Mouse (Mus musculus): Measurements from ENCODE around the gene Nfkbiz. TPM values are rescaled to one million over a fixed set of nuclear protein-coding genes. Genes with fewer than 3 reads are reported as not detected.

Gene Nfkbiz
- polyA plus RNA-seq (2015; fragmentation: Illumina TruSeq; extraction: RNeasy Lipid Tissue Mini Kit (QIAGEN cat#74804); ENCODE audit: insufficient read depth, low read depth, low replicate concordance) = 9.3 TPM

GRCm38 (mm10) chr16:55838510-55839474 is at the start of gene Nfkbiz:
TSS of gene Nfkbiz (minus strand) at chr16:55838899.

Other genes starting within 250 kb of the Nfkbiz start
- gene Nxpe3, start 56.4 kb upstream of the Nfkbiz start, polyA plus RNA-seq (2015; fragmentation: Illumina TruSeq; extraction: RNeasy Lipid Tissue Mini Kit (QIAGEN cat#74804); ENCODE audit: insufficient read depth, low read depth, low replicate concordance) = 0.41 TPM
- 1.7 TPM for gene Cep97, start 96.0 kb upstream of the Nfkbiz start, polyA plus RNA-seq (2015; fragmentation: Illumina TruSeq; extraction: RNeasy Lipid Tissue Mini Kit (QIAGEN cat#74804); ENCODE audit: insufficient read depth, low read depth, low replicate concordance)
- 325 TPM for gene Rpl24, start 127.4 kb upstream of the Nfkbiz start, polyA plus RNA-seq (2015; fragmentation: Illumina TruSeq; extraction: RNeasy Lipid Tissue Mini Kit (QIAGEN cat#74804); ENCODE audit: insufficient read depth, low read depth, low replicate concordance)
- gene Zbtb11, start 135.0 kb upstream of the Nfkbiz start, polyA plus RNA-seq (2015; fragmentation: Illumina TruSeq; extraction: RNeasy Lipid Tissue Mini Kit (QIAGEN cat#74804); ENCODE audit: insufficient read depth, low read depth, low replicate concordance) = 5.0 TPM
- gene Pcnp, start 190.8 kb upstream of the Nfkbiz start, polyA plus RNA-seq (2015; fragmentation: Illumina TruSeq; extraction: RNeasy Lipid Tissue Mini Kit (QIAGEN cat#74804); ENCODE audit: insufficient read depth, low read depth, low replicate concordance) = 29.1 TPM
- 1.9 TPM for gene Trmt10c, start 198.9 kb upstream of the Nfkbiz start, polyA plus RNA-seq (2015; fragmentation: Illumina TruSeq; extraction: RNeasy Lipid Tissue Mini Kit (QIAGEN cat#74804); ENCODE audit: insufficient read depth, low read depth, low replicate concordance)
- 6.4 TPM for gene Senp7, start 209.4 kb upstream of the Nfkbiz start, polyA plus RNA-seq (2015; fragmentation: Illumina TruSeq; extraction: RNeasy Lipid Tissue Mini Kit (QIAGEN cat#74804); ENCODE audit: insufficient read depth, low read depth, low replicate concordance)